Mouse (Mus musculus) kidney, postnatal 0 days (tissue): ENCODE results near the gene Cdk2. TPM values are rescaled to one million over a fixed set of nuclear protein-coding genes. Genes with fewer than 3 reads are reported as not detected.

ENCODE experiments used
- ATAC-seq: fragments of 200-750 bp; cut with Nextera tagmentation; replicated peaks from 2 replicates; pipeline ENCODE4 v1.8.0; 2017; ENCODE audit warnings: low read depth, moderate number of reproducible peaks, moderate TSS enrichment, moderate library complexity; ENCODE audit not compliant: low FRiP score
- DNase-seq: peaks from one replicate; pipeline ENCODE4 v3.0.0-alpha.2; 2016; ENCODE audit warnings: low spot score
- H3K27ac ChIP-seq: fragments of 300-500 bp; sonication (generic); 2 replicates; pipeline ENCODE4 v1.5.1; 2014; ENCODE audit warnings: mild to moderate bottlenecking
- H3K27me3 ChIP-seq: fragments of 300-500 bp; sonication (generic); 2 replicates; pipeline ENCODE4 v1.6.1; 2014; ENCODE audit warnings: low read length, mixed read lengths; ENCODE audit not compliant: insufficient read depth
- H3K36me3 ChIP-seq: fragments of 300-500 bp; sonication (generic); 2 replicates; pipeline ENCODE4 v1.6.1; 2014; ENCODE audit warnings: low read length, mixed read lengths; ENCODE audit not compliant: insufficient read depth
- H3K4me1 ChIP-seq: fragments of 300-500 bp; sonication (generic); replicated peaks from 2 replicates; pipeline ENCODE4 v1.6.1; 2014; ENCODE audit warnings: antibody characterized with exemption, low read length, mixed read lengths; ENCODE audit not compliant: insufficient read depth
- H3K4me2 ChIP-seq: fragments of 300-500 bp; sonication (generic); 2 replicates; pipeline ENCODE4 v1.6.1; 2014; ENCODE audit warnings: mild to moderate bottlenecking, low read length, moderate library complexity, mixed read lengths
- H3K4me3 ChIP-seq: fragments of 300-500 bp; sonication (generic); replicated peaks from 2 replicates; pipeline ENCODE4 v1.5.1; 2014; ENCODE audit warnings: low read depth, low read length
- H3K9ac ChIP-seq: fragments of 300-500 bp; sonication (generic); 2 replicates; pipeline ENCODE4 v1.6.1; 2014; ENCODE audit warnings: low read depth, low read length
- H3K9me3 ChIP-seq: fragments of 300-500 bp; sonication (generic); replicated peaks from 2 replicates; pipeline ENCODE4 v1.6.1; 2016; ENCODE audit warnings: low read length, inconsistent platforms, mixed read lengths
- CTCF ChIP-seq: IDR thresholded peaks from 2 replicates; pipeline ENCODE4 v1.5.1; 2016; ENCODE audit warnings: antibody characterized with exemption, low read depth, mild to moderate bottlenecking, moderate library complexity
- WGBS: fragments of 180-500 bp; shearing (Covaris S2); extraction: QIAGEN DNeasy Blood & Tissue Kit; methylation state at CpG from one replicate; pipeline ENCODE4 v1.1.7; 2014; 5-methylcytosine and 5-hydroxymethylcytosine counted together
- polyA plus RNA-seq: library from polyadenylated mRNA; unstranded; fragments of >200 nt; fragmentation: Nextera tagmentation; extraction: Ambion mirVana; gene quantifications from 2 replicates; pipeline ENCODE4 v1.2.1, GENCODE M21; 2015

The Cdk2 gene
- polyA plus RNA-seq, 1 experiment from 2014 or later, result 55.9 TPM

DNA sequence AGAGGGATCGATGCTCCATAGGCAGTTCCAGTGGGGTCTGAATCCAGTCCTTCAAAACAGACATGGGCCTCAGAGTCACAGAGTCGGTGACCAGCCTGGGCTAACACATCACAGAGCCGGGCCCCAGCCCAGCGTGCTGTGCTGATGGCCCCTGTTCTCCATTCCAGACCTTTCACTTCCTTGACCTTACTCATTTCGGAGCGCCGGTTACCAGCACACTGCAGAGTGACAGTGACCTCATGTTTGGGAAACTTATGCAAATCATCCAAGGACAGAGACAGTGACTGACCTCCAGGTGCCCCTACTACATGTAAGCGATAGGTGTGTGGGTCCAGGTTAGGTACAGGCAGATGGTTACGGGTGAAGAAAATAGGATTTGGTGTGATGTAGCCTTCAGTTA lies 33.7 kb downstream of the Cdk2 start:
- TF ChIP-seq CTCF, result no peak
- Histone ChIP-seq H3K36me3 (no peaks in the 10 kb centered on the region), H3K27me3 (no peaks in the 10 kb centered on the region), H3K4me2 (no peak overlapping the region), H3K27ac (no peak overlapping the region), H3K9me3 (no peaks in the 10 kb centered on the region), H3K9ac (no peak overlapping the region), H3K4me3 (no peak overlapping the region), H3K4me1 (no peaks in the 10 kb centered on the region)
- ATAC-seq (no peak), DNase-seq (no peak)
- 93% methylated on average over 9 of the region's 9 CpGs for WGBS

DNA sequence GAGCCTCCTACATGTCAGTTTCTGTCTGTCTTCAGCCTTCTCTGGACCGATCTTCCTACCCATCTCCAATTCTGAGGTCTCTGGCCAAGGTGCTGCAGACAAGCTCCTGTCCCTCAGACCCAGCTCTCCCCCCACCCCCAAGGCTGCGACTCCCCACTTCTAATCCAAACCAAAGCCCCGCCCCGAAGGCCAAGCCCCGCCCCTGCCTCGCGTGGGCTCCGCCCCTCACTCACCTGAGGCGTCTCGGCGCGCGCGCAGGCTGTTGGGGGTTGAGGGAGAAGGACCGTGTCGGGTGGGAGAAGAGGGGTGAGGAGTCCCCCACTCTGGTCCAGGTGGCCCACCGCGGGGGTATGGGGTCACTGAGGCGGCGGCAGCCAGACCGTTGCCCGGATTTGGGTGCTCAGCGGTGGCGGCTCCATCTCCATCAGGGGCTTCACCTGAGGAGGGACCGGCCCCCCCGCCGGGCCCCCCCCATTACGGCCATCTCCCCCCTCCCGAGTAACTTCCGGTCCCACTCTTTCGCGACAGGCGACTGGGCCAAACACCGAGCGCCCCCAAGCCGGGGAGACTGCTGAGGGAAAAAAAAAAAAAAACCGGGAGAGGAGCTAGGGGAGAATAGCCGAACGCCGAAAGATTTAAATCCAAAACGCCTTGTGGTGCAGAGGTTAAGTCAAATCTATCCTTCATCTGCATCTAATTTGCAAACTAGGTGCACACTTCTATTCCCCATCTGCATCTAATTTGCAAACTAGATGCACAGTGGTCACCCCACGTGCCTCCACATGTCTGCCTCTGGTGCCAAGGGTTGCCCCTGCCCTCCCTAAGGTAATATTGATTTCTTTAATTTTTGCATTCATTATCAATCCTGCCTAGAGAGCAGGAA lies 35.8 kb downstream of the Cdk2 start:
- TF ChIP-seq CTCF, result no peak
- no peaks in the 10 kb centered on the region for H3K36me3 ChIP-seq
- H3K4me1 ChIP-seq, result no peaks in the 10 kb centered on the region
- H3K9me3 ChIP-seq, result no peaks in the 10 kb centered on the region
- peak overlapping the region; percentile 93 for H3K4me2 ChIP-seq
- peak overlapping the region; percentile 74 for H3K9ac ChIP-seq
- peak; percentile 72 for DNase-seq
- H3K4me3 ChIP-seq, result peak overlapping the region; percentile 75
- 2% methylated on average over 42 of the region's 42 CpGs for WGBS
- peak overlapping the region; percentile 72 for H3K27ac ChIP-seq
- no peaks in the 10 kb centered on the region for H3K27me3 ChIP-seq
- peak; percentile 50 for ATAC-seq

- Histone ChIP-seq H3K9me3 (no peaks in the 10 kb centered on the region), H3K4me3 (no peak overlapping the region), H3K4me2 (no peak overlapping the region), H3K9ac (no peak overlapping the region), H3K4me1 (no peaks in the 10 kb centered on the region), H3K27me3 (no peaks in the 10 kb centered on the region), H3K27ac (no peak overlapping the region), H3K36me3 (no peaks in the 10 kb centered on the region)
- no peak for TF ChIP-seq CTCF
- ATAC-seq, result no peak
- 95% methylated on average over 2 of the region's 2 CpGs for WGBS
- no peak for DNase-seq
These were observed 39.0 kb downstream of the Cdk2 start for GRCm38 (mm10) chr10:128665806-128666205.

GRCm38 (mm10) chr10:128665307-128665706 lies 39.5 kb downstream of the Cdk2 start:
- H3K4me2 ChIP-seq, result no peak overlapping the region
- TF ChIP-seq CTCF, result no peak
- H3K9ac ChIP-seq, result no peak overlapping the region
- no peak overlapping the region for H3K27ac ChIP-seq
- DNase-seq (no peak), ATAC-seq (no peak)
- no peaks in the 10 kb centered on the region for H3K4me1 ChIP-seq
- no peaks in the 10 kb centered on the region for H3K36me3 ChIP-seq
- WGBS, result 86% methylated on average over 3 of the region's 3 CpGs
- H3K4me3 ChIP-seq, result no peak overlapping the region
- no peaks in the 10 kb centered on the region for H3K9me3 ChIP-seq
- H3K27me3 ChIP-seq, result no peaks in the 10 kb centered on the region

DNA sequence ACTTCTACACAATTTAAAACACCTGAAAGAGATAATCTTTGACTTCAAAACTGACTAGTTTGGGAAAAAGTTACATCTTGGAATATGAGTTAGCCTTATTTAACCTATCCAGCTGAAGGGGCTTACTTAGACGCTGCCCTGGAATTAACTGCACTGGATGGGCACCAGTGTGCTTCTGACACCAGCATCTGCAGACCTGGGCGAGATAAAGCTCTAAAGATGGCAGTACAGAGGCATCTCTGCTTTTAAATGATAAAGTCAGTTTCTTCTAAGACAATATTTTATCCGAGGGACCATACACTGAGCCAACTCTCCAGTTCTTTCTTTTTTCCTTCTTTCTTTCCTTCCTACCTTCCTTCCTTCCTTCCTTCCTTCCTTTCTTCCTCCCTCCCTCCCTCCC lies 40.0 kb downstream of the Cdk2 start:
- H3K27me3 ChIP-seq, result no peaks in the 10 kb centered on the region
- DNase-seq (no peak), ATAC-seq (no peak)
- no peaks in the 10 kb centered on the region for H3K4me1 ChIP-seq
- H3K9ac ChIP-seq, result no peak overlapping the region
- no peak overlapping the region for H3K27ac ChIP-seq
- no peak overlapping the region for H3K4me2 ChIP-seq
- TF ChIP-seq CTCF, result no peak
- 77% methylated on average over 3 of the region's 3 CpGs for WGBS
- H3K9me3 ChIP-seq, result no peaks in the 10 kb centered on the region
- H3K4me3 ChIP-seq, result no peak overlapping the region
- no peaks in the 10 kb centered on the region for H3K36me3 ChIP-seq

DNA sequence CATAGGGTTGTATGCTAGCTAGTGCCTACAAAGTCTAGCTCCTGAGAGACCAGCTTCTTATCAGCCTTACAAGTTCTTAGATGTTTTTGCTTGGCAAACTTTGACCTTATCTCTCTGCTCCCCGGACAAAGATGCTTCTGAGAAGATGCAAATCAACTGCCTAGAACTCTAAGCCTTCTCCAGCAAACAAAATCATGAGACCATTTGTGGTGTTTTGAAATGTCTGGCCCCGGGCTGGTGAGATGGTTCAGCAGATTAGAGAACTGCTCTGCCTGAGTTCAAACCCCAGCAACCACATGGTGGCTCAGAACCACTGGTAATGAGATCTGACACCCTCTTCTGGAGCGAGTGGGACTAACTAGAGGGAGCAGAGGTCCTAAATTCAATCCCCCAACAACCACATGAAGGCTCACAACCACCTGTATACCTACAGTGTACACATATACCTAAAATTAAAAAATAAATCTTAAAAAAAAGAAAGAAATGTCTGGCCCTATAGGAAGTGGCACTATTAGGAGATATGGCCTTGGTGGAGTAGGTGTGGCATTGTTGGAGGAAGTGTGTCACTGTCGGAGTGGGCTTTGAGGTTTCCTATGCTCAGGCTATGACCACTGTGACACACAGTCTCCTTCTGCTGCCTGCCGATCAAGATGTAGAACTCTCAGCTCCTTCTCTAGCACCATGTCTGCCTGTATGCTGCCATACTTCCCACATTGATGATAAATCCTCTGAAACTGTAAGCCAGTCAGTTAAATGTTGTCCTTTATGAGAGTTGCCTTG lies 41.2 kb downstream of the Cdk2 start:
- Histone ChIP-seq H3K4me1 (no peaks in the 10 kb centered on the region), H3K4me2 (no peak overlapping the region), H3K27ac (no peak overlapping the region), H3K36me3 (no peaks in the 10 kb centered on the region), H3K9me3 (no peaks in the 10 kb centered on the region), H3K27me3 (no peaks in the 10 kb centered on the region), H3K9ac (no peak overlapping the region), H3K4me3 (no peak overlapping the region)
- WGBS, result 63% methylated on average over 5 of the region's 5 CpGs
- TF ChIP-seq CTCF, result no peak
- no peak for DNase-seq
- ATAC-seq, result no peak
